Mouse (Mus musculus) megakaryocyte progenitor cell, adult 5-6 weeks (primary cell): Measurements from ENCODE around the gene Rtca. TPM values are rescaled to one million over a fixed set of nuclear protein-coding genes. Genes with fewer than 3 reads are reported as not detected.
A peak's percentile ranks its signal among the peaks of the same experiment; 100 is the strongest.

Source experiments
- ATAC-seq: replicated peaks from 2 replicates; pipeline ENCODE4 v1.8.0; 2016; ENCODE audit warnings: mild to moderate bottlenecking, moderate TSS enrichment, inconsistent platforms; ENCODE audit not compliant: poor library complexity
- total RNA-seq, 2 experiments: library from RNA; stranded (forward) in 1 of 2; stranded (reverse) in 1 of 2; fragments of 157-497, 149-512 nt in 1 of 2; fragments of 200-1000 nt in 1 of 2; gene quantifications; 2 replicates each; pipeline versions ENCODE4 v1.2.3 to v1.2.4; 2015 to 2017

The Rtca gene
- total RNA-seq (2015) (57.9 and 67.6 TPM in 2 replicates), total RNA-seq (2017) (42.8 and 49.3 TPM in 2 replicates)

DNA sequence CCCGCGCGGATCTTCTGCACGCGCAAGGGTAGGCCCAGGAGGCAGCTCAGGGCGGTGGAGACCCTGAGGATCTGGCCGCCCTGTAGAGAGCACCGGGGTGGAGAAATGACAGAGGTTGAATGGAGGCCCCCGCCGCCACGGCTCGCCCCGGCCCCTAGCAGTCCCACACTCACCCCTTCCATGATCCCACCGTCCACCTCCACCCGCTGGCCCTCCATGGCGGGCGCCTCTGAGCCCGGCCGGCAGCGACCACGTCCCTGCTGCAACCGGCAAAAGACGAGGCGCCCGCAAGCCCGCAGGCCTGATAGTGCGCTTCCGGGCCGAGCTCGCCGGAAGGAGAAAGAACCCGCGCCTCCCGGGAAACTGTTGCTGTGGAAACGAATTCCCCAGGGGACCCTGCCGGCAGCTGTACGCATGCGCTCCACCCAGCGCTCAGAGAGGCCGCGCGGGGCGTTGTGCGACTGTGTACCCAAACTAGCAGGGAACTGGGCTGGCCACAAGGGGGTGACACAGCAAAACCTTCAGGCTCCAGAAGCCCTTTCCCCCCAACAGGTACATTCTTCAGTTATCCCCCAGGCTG lies at the start of gene Rtca:
Gene Rtca, minus strand, starts transcription at position 437 of the 580 bp plus-strand sequence.
- peak; percentile 88 for ATAC-seq

DNA sequence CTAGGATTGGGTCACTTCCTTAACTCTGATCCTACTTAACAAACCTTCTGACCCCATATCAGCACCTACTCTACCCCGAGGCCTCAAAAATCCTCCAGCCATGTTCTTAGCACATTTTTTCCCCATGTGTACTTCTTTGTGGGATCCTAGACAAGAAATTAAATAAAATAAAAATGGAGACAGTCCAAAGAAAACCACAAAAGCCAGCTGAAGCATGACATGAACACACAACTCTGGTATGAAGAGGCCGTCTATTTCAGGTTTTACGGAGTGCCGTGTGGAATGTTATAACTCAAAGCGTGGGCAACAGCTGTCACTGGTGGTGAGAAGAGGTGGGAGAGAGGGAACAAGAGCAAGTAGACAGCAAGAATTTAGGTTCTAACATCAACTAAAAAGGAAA lies 43.4 kb upstream of the Rtca start:
- ATAC-seq: no peak

DNA sequence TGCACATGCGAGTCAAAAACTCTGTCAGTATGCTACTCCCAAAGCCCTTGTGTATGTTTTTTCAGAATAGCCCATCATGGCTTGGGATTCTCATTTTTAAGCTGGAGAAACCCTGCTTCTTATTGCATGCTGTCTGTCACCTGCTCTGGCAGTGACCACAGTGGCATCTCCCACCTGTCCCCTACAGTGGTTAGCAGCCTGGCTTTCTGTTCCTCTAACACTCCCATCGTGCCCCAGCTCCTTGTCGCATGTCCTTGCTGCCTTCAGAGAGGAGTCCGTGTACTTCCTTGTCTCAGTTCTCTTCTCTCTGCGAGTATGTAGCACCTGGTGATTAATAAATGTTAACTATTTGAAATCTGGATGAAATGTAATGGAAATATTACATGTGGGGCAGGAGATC lies 39.4 kb upstream of the Rtca start:
- ATAC-seq: no peak

DNA sequence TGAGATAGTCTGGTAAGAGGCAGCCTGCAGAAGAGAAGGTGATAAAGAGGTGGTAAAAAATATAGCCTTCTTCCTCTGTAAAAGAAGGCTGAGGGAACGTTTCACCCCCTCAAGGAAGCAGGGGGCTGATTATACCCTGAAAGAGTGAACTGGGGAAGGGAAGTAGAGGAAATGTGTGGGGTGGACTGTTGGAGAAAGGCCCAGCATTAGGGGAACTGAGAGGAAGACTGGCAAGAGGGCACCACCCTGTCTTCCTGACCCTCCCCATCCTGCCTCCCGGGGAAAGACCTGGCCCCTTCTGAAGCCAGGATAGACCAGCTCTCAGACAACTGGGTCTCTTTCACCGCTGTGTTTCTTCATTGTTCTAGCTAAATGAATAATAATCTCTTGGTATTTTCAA lies 34.5 kb upstream of the Rtca start:
- ATAC-seq: peak; percentile 91

DNA sequence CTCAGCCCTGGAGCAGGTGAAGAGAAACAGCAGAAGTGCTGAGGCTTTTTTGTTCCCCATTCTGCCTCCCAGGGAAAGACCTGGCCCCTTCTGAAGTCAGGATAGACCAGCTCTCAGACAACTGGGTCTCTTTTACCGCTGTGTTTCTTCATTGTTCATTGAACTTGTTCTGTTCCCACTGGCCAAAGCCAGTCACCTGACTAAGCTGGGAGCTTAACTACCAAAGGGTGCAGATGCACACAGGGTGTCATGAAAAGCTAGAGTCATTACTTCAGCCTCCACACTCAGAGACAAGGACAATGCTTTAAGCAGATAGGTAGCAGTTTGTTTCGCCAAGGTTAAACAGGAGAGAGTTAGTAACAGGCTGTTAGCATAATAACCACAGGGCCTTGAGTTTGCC lies 34.1 kb upstream of the Rtca start:
- peak; percentile 25; the same call in 1 of the 2 replicates for ATAC-seq

DNA sequence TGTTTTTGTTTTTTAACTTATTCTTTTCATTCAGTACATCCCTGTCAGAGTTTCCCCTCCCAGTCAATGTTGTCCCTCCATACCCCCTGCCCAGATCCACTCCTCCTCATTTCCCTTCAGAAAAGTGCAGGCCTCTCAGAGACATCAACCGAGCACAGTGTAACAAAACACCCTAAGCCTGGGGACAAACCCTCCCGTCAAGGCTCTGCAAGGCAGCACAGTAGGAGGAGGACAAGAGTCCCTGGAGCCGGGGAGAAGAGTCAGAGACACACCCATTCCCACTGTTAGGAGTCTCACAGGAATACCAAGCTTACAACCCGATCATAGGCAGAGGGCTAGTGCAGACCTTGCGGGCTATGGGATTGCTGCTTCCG lies 29.2 kb upstream of the Rtca start:
- no peak for ATAC-seq

DNA sequence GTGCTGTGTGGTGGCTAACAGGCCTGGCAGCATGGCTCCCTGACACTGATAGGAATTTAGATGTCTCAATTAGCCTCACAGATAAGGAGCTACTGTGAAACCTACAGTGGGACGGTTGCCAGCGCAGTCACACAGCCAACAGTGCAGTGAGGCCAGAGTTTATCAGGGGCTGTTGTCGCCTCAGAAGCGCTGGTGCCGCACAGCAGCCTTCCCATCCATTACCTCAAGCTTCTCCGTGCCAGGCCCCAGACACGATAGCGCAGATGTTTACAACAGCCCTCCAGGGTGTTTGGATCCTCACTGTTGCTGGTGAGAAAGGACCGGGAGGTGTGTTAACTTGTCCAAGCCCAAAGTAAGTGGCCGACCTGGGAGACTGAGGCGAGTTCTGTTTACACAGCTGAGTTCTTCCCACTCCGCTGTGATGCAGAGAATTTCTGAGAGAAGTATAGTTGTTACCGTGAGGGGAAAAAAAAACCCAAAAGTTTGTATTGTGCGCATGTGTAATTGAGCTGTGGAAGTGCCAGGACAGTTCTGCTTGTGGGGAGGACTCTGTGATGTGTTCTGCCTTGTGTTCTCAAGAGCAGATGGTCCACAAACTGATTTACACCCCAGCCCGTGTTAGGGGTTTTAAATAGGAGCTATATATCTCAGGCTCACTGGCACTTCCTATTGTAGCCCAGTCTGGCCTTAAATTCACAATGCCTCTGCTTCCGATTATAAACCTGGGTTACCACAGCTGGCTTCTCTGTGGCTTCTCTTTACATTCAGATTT lies 28.6 kb upstream of the Rtca start:
- peak; percentile 98 for ATAC-seq

DNA sequence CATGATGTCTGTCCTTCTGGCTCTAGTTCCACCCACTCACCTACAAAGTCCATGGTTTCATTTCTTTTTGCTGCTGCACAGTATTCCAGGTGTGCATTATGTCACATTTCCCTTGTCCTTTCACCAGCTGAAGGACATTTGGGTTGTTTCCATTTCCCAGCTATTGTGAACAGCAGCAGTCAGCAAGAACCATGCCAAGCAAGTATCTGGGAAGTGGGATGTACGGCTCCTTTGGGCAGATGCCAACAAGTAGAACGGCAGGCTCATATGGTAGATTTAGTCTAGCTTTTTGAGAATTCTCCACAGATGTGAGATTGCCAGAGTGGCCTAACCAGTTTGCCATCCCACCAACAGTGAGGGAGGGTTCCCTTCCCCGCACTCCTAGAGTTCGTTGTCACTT lies 22.8 kb upstream of the Rtca start:
- ATAC-seq: no peak

DNA sequence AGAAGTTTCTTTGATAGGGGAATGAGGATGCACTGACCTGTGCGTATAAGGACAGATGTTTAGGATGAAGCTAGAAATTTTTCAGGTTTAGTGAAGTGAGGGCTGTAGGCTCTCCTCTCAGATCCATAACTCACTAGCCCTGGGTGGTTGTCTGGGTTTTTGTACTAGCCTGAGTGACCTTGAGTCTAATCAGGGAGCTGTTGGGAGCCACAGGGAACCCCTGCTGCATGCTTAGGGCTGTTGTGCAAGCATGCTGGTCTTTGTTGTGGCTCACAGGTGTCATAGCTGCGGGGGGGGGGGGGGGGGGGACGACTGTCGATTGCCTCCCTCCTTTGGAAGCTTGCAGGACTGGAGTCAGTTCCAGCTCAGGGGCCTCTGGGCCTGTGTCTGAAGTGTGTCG lies 21.7 kb upstream of the Rtca start:
- no peak for ATAC-seq

DNA sequence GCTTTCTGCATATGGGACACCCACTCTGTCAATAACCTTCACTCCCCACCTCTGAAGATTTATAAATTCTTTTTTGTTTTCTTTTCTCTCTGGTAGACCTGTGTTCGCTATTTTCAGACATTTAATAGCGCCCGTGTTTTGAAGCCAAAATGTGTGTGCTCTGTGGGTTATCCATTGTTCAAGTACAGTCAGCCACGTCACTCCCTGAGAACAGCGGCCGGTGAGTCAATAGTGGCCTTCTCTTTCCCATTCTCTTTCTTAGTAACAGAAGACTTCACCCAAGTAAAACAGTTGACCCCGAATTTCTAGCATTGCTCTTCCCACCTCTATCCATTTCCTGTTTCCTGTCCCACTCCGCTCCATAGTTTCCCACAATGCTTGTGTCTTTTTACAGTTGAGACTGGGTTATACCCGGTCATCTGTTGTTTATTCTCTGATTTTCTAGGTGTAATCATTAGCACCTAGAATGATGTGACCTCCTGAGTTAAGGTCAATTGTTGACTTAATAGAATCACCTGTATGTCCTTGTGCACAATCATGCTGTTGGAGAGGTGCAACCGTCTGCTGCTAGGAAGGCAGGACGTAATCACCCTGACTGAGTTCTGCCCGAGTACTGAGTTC lies 12.2 kb upstream of the Rtca start:
- no peak for ATAC-seq

DNA sequence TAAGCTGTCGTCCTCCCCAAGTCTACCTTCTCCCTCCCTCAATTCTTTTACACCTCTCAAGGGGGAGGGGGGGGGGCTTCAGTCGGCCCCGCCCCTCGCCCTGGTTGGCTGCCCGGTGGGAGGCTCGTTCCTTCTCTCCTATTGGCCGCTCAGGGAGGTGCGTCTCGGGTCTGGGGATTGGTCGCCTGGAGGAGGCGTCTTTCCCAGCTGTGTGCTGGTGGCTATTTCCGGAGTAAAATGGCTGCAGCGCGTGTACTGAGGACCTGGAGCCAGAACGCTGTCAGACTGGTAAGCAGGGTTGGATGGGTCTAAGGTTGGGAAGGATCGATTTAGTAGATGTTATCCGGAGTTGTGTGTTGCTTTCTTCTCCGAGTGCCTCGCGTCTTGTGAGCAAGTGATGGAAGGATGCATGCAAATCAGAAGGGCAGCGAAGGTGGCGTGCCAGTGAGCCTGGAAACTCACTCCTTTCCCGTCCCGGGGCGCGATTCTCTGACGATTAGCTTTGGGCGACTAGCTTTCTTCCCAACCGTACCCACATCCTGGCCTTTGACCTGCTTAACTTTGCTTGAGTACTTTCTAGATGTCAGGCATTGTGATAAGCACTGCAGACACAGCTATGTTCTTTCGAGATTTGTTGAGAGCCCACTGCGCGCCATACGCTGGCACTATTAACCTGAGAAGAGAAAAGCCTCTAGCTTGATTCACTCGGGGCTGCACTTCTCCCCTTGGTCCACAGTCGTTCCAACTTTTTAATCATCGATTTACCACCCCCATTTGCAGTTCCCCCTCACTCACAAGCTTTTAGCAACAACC lies 5.1 kb upstream of the Rtca start, which contains the start of gene Dbt:
Gene Dbt, plus strand, starts transcription at position 167 of the 813 bp plus-strand sequence.
- peak; percentile 86 for ATAC-seq

DNA sequence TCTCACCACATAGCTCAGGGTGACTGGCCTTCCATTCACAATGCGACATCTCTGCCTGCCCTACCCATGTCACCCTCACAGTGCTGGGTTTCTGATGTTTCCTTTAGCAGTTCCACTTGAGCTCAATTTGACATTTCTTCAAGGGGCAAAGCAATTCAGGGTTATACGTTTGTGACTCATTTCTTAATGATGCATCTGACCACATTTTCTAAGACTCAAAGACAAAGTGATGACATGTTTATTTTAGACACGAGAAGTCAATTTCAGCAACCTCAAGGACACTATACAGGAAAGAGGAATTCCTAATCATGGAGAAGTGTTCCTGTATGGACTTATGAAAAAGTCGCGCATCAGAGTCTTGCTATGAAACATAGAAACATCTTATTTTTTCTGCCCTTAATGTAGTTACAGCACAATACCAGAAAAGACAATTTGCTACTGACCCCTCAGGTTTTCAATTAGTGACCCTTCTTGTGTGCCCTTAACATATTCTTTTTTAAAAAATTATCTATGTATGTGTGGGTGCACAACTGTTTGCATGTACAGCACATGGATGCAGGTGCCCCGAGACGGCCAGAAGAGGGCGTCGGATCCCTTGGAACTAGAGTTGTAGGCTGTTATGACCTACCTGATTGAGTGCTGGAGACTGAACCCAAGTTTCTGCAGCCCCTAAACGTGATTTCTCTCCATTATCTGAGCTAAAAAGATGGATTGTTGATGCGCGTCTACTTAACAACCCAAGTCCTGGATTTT lies 4.3 kb upstream of the Rtca start:
- ATAC-seq: peak; percentile 32; the same call in 1 of the 2 replicates

DNA sequence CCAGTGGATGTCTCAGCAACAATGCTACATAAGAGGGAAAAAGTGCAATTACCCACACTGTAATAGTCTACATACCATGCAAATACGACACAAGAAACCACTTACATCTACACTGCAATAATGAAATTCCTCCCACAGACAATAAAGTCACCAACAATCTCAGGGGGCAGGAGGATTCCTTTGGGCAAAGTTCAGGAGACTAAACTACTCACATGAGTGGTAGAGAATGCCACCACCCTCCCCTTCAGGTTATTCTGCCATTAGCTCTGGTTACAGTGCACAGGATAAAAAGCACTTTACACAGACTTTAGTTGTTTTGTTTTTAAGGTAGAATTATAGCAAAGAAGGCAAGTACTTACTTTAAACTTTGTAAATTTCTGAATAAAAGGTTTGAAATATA lies 12.3 kb downstream of the Rtca start:
- no peak for ATAC-seq

DNA sequence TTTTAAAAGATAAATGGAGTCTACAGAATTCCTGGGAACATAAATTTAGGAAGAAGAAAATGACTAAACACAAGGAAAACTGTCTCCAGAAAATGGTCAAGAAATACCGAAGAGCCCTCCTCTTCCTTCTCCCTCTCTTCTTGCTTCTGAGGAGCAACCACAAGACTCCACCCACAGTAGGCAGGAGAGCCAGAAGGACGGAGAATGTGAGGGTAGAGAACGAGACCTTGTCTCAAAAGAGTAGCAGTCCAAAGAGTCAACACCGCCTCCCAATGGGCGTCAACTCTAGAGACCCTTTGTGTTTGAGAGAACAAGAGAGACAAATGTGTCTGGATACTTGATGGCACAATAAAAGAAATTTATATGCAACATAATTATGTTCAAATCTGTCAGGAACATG lies 14.3 kb downstream of the Rtca start:
- peak; percentile 84 for ATAC-seq

DNA sequence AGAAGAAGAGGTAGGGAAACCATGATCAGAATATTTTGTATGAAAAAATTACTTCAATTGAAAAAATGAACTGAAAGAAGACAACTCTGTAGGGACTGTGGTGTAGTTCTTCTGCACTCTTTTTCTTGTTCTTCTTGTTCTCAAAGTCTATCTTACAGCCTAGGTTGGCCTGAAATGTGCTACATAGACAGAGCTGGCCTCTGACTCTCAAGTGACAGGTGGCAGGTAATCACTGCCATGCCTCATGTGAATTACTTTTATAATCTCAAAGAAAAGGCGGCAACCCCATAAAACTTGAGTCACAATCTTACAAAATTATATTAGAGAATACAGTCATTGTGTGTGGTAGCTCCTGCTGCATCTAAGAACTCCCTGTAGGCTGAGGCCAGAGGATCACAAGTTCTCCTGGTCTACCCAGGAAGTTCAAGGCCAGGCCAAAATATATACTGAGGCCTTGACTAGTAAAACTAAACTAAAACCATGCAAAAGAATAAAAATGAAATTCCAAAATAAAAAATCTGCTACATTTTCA lies 16.0 kb downstream of the Rtca start:
- ATAC-seq: no peak

DNA sequence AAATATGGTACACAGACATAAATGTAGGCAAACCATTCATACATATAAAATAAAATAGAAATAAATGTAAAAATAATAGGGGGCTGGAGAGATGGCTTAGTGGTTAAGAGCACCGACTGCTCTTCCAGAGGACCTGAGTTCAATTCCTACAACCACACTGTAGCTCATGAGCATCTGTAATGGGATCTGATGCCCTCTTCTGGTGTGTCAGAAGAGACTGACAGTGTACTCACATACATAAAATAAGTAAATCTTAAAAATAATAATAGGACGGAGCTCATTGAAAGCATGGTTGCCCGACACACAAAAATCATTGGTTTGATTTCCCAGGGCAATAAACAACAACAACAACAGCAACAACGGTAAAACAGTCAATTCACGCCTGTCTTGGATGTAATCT lies 17.1 kb downstream of the Rtca start:
- no peak for ATAC-seq

DNA sequence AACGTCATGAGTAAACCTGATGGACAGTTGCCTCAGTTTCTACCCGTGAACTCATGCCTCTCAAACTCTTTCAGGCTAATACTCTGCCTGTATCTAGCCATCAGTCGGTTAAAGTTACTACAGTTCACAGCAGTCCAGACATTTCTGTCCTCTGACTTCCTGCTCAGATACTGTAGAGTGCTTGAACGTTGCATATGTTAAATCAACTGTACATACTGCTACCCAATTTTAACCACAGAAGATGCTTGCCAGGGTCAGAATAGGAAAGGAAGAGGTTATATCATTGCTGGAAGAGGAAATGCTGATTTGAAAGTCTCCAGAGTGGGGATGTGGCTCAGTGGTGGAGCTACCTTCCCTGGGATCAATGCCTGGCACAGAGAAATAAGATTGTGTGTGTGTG lies 24.7 kb downstream of the Rtca start:
- ATAC-seq: peak; percentile 50

DNA sequence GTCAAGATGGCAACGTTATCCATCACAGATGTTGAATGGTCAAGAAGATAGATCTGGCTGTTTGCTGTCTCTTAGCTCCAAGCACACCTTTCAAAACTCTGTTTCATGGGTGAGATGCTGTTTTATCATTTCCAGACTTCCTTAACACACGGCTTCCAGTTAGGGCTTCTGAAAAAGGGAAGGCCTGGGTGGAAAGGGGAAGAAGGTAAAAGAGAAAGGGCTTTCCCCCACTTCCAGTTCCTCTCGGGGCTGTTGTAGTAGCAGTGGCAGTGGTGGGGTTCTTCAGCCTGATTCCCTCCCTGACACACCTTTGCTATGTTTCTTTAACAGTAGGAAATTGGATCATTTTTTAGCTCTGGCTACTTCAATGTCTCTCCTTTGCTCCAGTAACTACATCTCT lies 25.3 kb downstream of the Rtca start:
- peak; percentile 94 for ATAC-seq

DNA sequence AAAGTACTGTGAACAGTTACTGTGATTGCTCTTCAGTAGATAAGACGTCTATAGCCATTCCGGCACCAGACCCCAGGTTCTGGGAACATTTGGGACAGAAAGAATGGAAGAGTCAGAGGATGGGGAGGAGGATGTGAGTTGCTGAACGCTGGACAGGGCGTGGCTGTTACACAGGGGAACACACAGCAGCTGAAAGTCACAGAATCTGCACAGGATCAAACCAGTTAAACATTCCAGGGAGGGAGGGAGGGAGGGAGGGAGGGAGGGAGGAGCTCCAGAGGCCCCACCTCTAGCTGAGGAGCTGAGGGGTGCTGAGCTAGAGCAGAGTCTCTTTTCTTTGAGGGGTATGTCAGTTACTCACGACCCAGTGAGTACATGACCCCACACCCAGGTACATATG lies 27.1 kb downstream of the Rtca start:
- ATAC-seq: no peak

DNA sequence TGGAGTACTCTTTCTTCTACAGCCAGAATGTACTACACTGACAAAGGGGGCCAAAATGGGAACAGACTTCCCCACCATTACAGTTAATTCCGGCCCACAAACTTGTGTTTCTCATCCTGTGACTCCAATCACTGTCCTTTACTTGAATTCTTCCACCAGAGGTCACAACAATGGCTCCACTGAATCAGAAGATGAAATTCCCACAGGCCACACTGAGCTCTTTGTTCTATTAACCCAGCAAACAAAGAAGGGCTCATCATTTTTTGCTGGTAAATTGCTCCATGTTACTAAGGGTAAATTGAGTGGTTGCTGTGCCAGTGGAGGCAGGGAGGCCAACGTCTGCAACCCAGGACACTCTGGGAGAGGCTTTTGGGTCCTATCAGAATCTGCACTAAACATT lies 27.9 kb downstream of the Rtca start:
- ATAC-seq: no peak
